Mouse (Mus musculus) bone marrow macrophage, adult 2 months (primary cell): ENCODE results near the gene Hist1h2ap. TPM values are rescaled to one million over a fixed set of nuclear protein-coding genes. Genes with fewer than 3 reads are reported as not detected.
"Not testable (repeated sequence)": the region's sequence is repeated elsewhere in the genome, so short reads cannot be mapped to it uniquely, and the experiment has no call there.

Source experiments
- H3K27ac ChIP-seq: 2 replicates; pipeline ENCODE4 v1.5.1; 2012; ENCODE audit warnings: low read depth, low read length; ENCODE audit not compliant: insufficient read depth
- H3K4me1 ChIP-seq: 2 replicates; pipeline ENCODE4 v1.6.1; 2012; ENCODE audit warnings: low read length; ENCODE audit not compliant: control insufficient read depth, insufficient read depth
- H3K4me3 ChIP-seq: 2 replicates; pipeline ENCODE4 v1.5.1; 2012; ENCODE audit warnings: mild to moderate bottlenecking, low read length, moderate library complexity; ENCODE audit not compliant: insufficient read depth
- CTCF ChIP-seq: IDR thresholded peaks from 2 replicates; pipeline ENCODE4 v1.5.1; 2012; ENCODE audit warnings: low read depth, mild to moderate bottlenecking, low read length, moderate library complexity
- POLR2A ChIP-seq: IDR thresholded peaks from 2 replicates; pipeline ENCODE4 v1.6.1; 2012; ENCODE audit warnings: mild to moderate bottlenecking, low read depth, low read length, borderline replicate concordance
- polyA plus RNA-seq: library from polyadenylated mRNA; stranded (reverse); fragments of >200 nt; gene quantifications from 2 replicates; pipeline ENCODE4 v1.2.4, GENCODE M21; 2012; ENCODE audit not compliant: missing spikeins, insufficient read depth, insufficient read length

Hist1h2ap gene
- polyA plus RNA-seq, 1 experiment, result 14.7 TPM

DNA sequence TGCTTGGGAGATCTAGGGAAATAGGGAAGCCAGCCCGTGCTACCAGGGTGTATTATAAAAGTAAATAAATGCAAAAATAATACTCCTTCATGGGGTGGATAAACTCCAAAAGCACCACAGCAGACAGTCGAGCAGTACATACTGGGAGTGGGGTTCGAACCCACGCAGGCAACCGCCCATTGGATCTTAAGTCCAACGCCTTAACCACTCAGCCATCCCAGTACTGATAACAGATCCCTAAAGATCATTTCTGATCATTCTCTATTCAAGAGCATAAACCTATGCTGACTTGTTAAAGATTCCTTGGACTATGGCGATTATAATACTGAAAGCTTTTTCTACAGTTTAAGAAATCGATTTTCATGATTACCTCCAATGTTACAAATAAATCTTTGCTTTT, 14.6 kb upstream of the Hist1h2ap start:
- peaks cover 22% of the 10 kb centered on the region for H3K4me1 ChIP-seq
- no peak overlapping the region for H3K27ac ChIP-seq
- no peak for TF ChIP-seq POLR2A
- no peak for TF ChIP-seq CTCF
- no peak overlapping the region for H3K4me3 ChIP-seq

DNA sequence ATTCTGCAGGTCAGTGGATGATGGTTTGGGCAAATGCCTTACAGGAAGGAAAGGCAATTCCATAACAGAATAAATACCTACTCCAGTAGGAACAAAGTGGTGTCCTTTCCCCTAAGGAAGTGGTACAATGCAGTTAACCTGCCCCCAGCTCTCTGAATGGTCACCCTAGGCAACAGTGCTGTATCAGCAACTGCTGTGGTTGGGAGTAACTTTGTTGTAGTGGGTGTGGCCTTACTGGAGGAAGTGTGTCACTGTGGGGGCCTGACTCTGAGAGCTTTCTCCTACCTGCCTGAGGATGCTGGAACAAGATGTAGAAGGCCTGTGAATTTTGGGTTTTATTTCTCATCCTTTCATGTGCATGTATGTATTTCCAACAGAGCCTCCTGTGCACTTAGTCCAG, 13.0 kb upstream of the Hist1h2ap start:
- H3K4me3 ChIP-seq, H3K27ac ChIP-seq: not testable (repeated sequence)
- peaks cover 14% of the 10 kb centered on the region for H3K4me1 ChIP-seq

- H3K4me3 ChIP-seq, H3K4me1 ChIP-seq, H3K27ac ChIP-seq: not testable (repeated sequence)
Measured at GRCm38 (mm10) chr13:21840508-21840907, 7.2 kb upstream of the Hist1h2ap start.

DNA sequence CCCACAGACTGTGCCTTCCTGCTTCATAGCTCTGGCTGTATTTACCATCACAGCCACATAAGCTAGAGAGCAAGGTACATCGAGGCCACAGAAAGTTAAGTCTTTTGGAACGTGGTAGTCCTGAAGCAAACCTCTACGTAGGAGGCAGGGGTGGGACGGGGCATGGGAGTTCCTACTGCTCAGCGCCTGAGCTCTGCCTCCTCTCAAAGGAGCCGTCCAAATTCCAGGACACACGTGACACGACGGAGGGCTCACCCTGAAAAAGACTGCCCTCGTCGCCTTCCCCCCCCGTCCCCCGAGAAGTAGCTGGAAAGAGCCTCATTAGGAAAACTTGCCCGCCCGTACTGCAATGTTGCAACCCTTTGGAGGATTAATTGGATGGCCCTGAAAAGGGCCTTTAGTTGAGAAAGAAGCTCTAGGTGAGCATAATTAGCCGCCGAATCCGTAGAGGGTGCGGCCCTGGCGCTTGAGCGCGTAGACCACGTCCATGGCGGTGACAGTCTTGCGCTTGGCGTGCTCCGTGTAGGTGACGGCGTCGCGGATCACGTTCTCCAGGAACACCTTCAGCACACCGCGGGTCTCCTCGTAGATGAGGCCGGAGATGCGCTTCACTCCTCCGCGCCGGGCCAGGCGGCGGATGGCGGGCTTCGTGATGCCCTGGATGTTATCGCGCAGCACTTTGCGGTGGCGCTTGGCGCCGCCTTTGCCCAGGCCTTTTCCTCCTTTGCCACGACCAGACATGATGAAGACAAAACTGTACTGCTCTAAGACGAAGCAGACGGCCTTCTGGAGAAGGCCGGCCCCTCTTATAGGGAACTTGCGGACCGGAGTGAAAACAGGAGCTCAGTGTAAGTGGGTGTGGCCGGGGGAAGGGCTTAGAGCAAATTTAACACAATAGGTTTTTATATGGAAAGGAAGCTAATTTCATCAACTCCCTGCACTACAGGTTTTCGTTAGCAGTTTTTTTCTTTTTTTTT, 1.6 kb downstream of the Hist1h2ap start, which contains the start of gene Hist1h4n:
TSS of gene Hist1h4n (minus strand) at position 779 of the 977 bp plus-strand sequence.
- Histone ChIP-seq H3K27ac (peak within 1 kb of the TSS; percentile 34; the same call in 1 of the 2 replicates), H3K4me3 (peak within 1 kb of the TSS; percentile 28)
- not testable (repeated sequence) for H3K4me1 ChIP-seq

DNA sequence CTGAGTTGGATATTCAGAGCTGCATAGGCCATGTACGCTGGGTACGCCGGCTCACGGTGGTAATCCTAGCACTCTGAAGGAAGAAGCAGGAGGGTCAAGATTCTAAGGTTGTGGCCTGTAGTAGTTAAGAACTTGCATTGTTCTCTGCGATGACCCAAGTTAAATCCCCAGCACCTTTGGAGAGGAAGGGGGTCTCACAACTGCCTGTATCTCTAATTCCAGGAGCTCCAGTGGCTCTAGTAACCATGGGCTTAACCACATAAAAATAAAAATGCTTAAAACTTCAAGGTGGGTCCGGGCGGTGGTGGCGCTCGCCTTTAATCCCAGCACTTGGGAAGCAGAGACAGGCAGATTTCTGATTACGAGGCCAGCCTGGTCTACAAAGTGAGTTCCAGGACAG, 3.0 kb downstream of the Hist1h2ap start:
- peaks cover 4% of the 10 kb centered on the region; the same call in 1 of the 2 replicates for H3K4me1 ChIP-seq
- no peak overlapping the region for H3K4me3 ChIP-seq
- TF ChIP-seq CTCF, result no peak
- TF ChIP-seq POLR2A, result no peak
- H3K27ac ChIP-seq, result no peak overlapping the region

- H3K4me3 ChIP-seq, result no peak overlapping the region
- peaks cover 9% of the 10 kb centered on the region for H3K4me1 ChIP-seq
- H3K27ac ChIP-seq, result no peak overlapping the region
- TF ChIP-seq CTCF, result no peak
- TF ChIP-seq POLR2A, result no peak
Measured at GRCm38 (mm10) chr13:21828511-21828910, 4.8 kb downstream of the Hist1h2ap start.

DNA sequence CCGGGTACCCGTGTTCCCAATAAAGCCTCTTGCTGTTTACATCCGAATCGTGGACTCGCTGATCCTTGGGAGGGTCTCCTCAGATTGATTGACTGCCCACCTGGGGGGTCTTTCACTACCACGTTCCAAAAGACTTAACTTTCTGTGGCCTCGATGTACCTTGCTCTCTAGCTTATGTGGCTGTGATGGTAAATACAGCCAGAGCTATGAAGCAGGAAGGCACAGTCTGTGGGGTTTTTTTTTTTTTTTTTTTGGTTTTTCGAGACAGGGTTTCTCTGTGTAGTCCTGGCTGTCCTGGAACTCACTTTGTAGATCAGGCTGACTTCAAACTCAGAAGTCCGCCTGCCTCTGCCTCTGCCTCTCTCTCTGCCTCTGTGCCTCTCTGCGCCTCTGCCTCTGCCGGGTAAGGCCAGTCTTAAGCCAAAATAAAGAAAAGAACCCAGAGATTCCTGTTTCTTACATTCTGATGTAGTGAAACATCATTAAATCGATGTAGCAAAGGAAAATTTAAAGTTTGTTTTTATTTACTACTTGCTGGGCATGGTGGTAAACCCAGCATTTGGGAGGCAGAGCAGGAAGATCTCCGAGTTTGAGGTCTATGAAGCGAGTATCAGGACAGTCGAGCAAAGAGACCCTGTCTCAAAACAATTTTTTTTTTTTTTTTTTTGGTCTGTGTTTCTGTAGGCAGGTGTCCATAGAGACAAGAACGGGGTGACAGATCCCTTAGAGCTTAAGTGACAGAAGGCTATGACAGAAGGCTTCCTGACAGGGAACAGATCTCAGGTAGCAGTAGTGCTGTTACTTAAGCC, 13.0 kb downstream of the Hist1h2ap start:
- H3K4me1 ChIP-seq, result peaks cover 10% of the 10 kb centered on the region
- not testable (repeated sequence) for H3K27ac ChIP-seq, H3K4me3 ChIP-seq

DNA sequence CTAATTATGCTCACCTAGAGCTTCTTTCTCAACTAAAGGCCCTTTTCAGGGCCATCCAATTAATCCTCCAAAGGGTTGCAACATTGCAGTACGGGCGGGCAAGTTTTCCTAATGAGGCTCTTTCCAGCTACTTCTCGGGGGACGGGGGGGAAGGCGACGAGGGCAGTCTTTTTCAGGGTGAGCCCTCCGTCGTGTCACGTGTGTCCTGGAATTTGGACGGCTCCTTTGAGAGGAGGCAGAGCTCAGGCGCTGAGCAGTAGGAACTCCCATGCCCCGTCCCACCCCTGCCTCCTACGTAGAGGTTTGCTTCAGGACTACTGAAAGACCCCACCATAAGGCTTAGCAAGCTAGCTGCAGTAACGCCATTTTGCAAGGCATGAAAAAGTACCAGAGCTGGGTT, 21.2 kb downstream of the Hist1h2ap start:
- H3K27ac ChIP-seq, result peak overlapping the region; percentile 53
- H3K4me3 ChIP-seq, result peak overlapping the region; percentile 17
- not testable (repeated sequence) for H3K4me1 ChIP-seq

GRCm38 (mm10) chr13:21811539-21811938, 21.8 kb downstream of the Hist1h2ap start, which contains the start of gene Hist1h4m:
TSS of gene Hist1h4m (plus strand) at chr13:21811746.
- peak within 1 kb of the TSS; percentile 53 for H3K27ac ChIP-seq
- peak within 1 kb of the TSS; percentile 17 for H3K4me3 ChIP-seq
- H3K4me1 ChIP-seq, result not testable (repeated sequence)

DNA sequence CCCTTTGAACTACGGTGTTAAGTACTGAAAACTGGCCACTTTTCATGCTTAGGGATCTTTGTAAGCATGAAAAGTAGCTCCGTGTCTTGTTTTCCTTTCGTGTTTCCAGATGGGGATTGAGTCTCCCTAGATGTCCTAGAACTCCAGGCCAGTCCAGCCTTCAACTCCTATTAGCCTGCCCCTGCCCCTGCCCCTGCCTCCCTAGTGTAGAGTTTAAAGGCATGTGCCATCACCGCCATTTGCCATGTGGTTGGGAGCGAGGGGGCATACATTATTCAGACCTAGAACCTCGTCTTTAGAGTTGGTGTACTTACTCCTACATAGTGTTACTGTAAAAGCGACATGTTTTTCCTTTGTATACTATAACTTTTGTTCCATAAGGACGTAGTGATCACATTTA, 22.2 kb downstream of the Hist1h2ap start:
- H3K4me3 ChIP-seq, H3K4me1 ChIP-seq, H3K27ac ChIP-seq: not testable (repeated sequence)

GRCm38 (mm10) chr13:21810073-21810472, 23.2 kb downstream of the Hist1h2ap start, which contains the start of the genes Hist1h2bq and Hist1h2ao:
TSS of gene Hist1h2bq (minus strand) at chr13:21810197.
TSS of gene Hist1h2ao (plus strand) at chr13:21810465.
- H3K4me1 ChIP-seq, H3K4me3 ChIP-seq, H3K27ac ChIP-seq: not testable (repeated sequence)

GRCm38 (mm10) chr13:21803058-21803457, 30.2 kb downstream of the Hist1h2ap start:
- H3K4me3 ChIP-seq, H3K4me1 ChIP-seq, H3K27ac ChIP-seq: not testable (repeated sequence)

GRCm38 (mm10) chr13:21797163-21797562, 36.1 kb downstream of the Hist1h2ap start:
- not testable (repeated sequence) for H3K4me3 ChIP-seq, H3K4me1 ChIP-seq

More at GRCm38 (mm10) chr13:21797163-21797562, 36.1 kb downstream of the Hist1h2ap start:
- not testable (repeated sequence) for H3K27ac ChIP-seq
